In the genomic region with DNA sequence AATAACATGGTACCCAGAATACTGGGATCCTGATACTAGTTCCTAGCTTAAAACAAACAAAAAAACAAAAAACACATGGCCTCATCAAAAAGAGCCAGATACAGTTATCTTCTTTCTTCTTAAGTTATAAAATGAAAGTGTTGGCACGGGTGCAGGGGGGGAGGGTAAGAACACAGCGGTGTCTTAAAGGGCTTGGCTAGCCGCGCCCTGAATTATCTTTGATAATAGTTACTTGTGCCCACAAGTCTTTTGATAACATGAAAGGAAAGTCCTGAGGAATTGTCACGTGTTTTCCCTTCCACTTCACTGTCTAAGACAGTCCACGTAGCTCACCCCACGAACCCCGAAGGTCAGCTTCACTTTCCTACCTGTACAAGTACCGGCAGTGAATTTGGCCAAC, we compare ENCODE assay signal across 27 mouse cellular contexts. TPM values are rescaled to one million over a fixed set of nuclear protein-coding genes. Genes with fewer than 3 reads are reported as not detected.
A peak's percentile ranks its signal among the peaks of the same experiment; 100 is the strongest.
DNase-seq lines count a peak whose midpoint lies in the region; ATAC-seq and TF ChIP-seq lines count a peak whose summit lies in the region.
"Had no signal": no experiment of that assay in that cellular context is flagged by ENCODE, and none has a peak within 500 bp of the region (broad histone marks: within the 10 kb centered on the region; RNA-seq: fewer than 3 reads in every experiment).

No protein-coding gene starts in this region.

- no peaks in the 10 kb centered on the region for H3K36me3 ChIP-seq in liver, postnatal 0 days (replicated peaks; ENCODE audit: insufficient read depth, low read length)
- H3K36me3 ChIP-seq in liver, embryonic 13.5 days = no peaks in the 10 kb centered on the region
- H3K36me3 ChIP-seq in forebrain, embryonic 10.5 days (replicated peaks) = no peaks in the 10 kb centered on the region
- H3K36me3 ChIP-seq in heart, adult 2 months (ENCODE audit: control insufficient read depth, insufficient read depth, low read length) = no peaks in the 10 kb centered on the region
- H3K36me3 ChIP-seq: embryonic facial prominence, embryonic 15.5 days; forebrain, embryonic 12.5 days; heart, embryonic 12.5 days; hindbrain, embryonic 10.5 days had no signal

- H3K9me3 ChIP-seq in liver, postnatal 0 days (ENCODE audit: low read length) = no peaks in the 10 kb centered on the region
- H3K9me3 ChIP-seq in liver, embryonic 13.5 days (replicated peaks) = no peaks in the 10 kb centered on the region
- no peaks in the 10 kb centered on the region for H3K9me3 ChIP-seq in forebrain, embryonic 10.5 days
- H3K9me3 ChIP-seq: embryonic facial prominence, embryonic 15.5 days; forebrain, embryonic 12.5 days; heart, embryonic 12.5 days; hindbrain, embryonic 10.5 days had no signal

- TF ChIP-seq EP300 in liver, postnatal 0 days (IDR thresholded peaks at IDR 0.05; ENCODE audit: low read depth) = no peak
- no peak for TF ChIP-seq EP300 in heart, adult 2 months (IDR thresholded peaks at IDR 0.05; ENCODE audit: insufficient read depth, low read depth, low read length)

- no peak overlapping the region for H3K4me3 ChIP-seq in liver, postnatal 0 days (ENCODE audit: low read depth, low read length)
- H3K4me3 ChIP-seq in liver, embryonic 13.5 days (replicated peaks) = no peak overlapping the region
- no peak overlapping the region for H3K4me3 ChIP-seq in forebrain, embryonic 10.5 days
- no peak overlapping the region for H3K4me3 ChIP-seq in heart, adult 2 months
- H3K4me3 ChIP-seq in gastrocnemius, adult 2 months = no peak overlapping the region
- H3K4me3 ChIP-seq: embryonic facial prominence, embryonic 15.5 days; erythroblast, embryonic 14.5 days; forebrain, embryonic 12.5 days; heart, embryonic 12.5 days; hindbrain, embryonic 10.5 days had no signal

- no peak overlapping the region for H3K4me2 ChIP-seq in liver, postnatal 0 days (ENCODE audit: low read depth, low read length)
- peak overlapping the region; percentile 5; the same call in 1 of the 2 replicates for H3K4me2 ChIP-seq in liver, embryonic 13.5 days
- H3K4me2 ChIP-seq: embryonic facial prominence, embryonic 15.5 days; forebrain, embryonic 12.5 days; heart, embryonic 12.5 days; hindbrain, embryonic 14.5 days had no signal

- WGBS in liver, postnatal 0 days (ENCODE audit: insufficient replicate concordance) = 65% methylated on average over 9 of the region's 9 CpGs
- 49% methylated on average over 9 of the region's 9 CpGs for WGBS in liver, embryonic 13.5 days (ENCODE audit: insufficient replicate concordance)
- WGBS in forebrain, embryonic 10.5 days = 95% methylated on average over 9 of the region's 9 CpGs
- 71% methylated on average over 9 of the region's 9 CpGs for WGBS in heart, adult 2 months

- no peak for ATAC-seq in liver, postnatal 0 days
- peak; percentile 51; the same call in 1 of the 2 replicates for ATAC-seq in liver, embryonic 13.5 days (ENCODE audit: low read depth)
- ATAC-seq in megakaryocyte-erythroid progenitor cell, adult 5-6 weeks (replicated peaks; ENCODE audit: low FRiP score, low TSS enrichment, poor library complexity, severe bottlenecking) = peak; percentile 70
- ATAC-seq: CD4-positive, CD25-positive, alpha-beta regulatory T cell, adult 4 months; forebrain, embryonic 16.5 days had no signal

- no peaks in the 10 kb centered on the region for H3K79me2 ChIP-seq in heart, adult 2 months (replicated peaks; ENCODE audit: control insufficient read depth, insufficient read depth, low read length)

- H3K27me3 ChIP-seq in liver, postnatal 0 days (ENCODE audit: insufficient read depth, low read length) = no peaks in the 10 kb centered on the region
- no peaks in the 10 kb centered on the region for H3K27me3 ChIP-seq in liver, embryonic 13.5 days
- peaks cover 31% of the 10 kb centered on the region; the same call in 1 of the 2 replicates for H3K27me3 ChIP-seq in forebrain, embryonic 10.5 days (ENCODE audit: poor library complexity, severe bottlenecking)
- H3K27me3 ChIP-seq in heart, adult 2 months (ENCODE audit: control insufficient read depth, insufficient read depth, low read length) = no peaks in the 10 kb centered on the region
- H3K27me3 ChIP-seq: embryonic facial prominence, embryonic 15.5 days; heart, embryonic 12.5 days had no signal

- H3K4me1 ChIP-seq in liver, postnatal 0 days (ENCODE audit: insufficient read depth) = peaks cover 4% of the 10 kb centered on the region; the same call in 1 of the 2 replicates
- peaks cover 11% of the 10 kb centered on the region for H3K4me1 ChIP-seq in liver, embryonic 13.5 days (replicated peaks)
- peaks cover 28% of the 10 kb centered on the region for H3K4me1 ChIP-seq in forebrain, embryonic 10.5 days
- H3K4me1 ChIP-seq in heart, adult 2 months (ENCODE audit: control insufficient read depth, insufficient read depth, low read length) = no peaks in the 10 kb centered on the region
- H3K4me1 ChIP-seq: embryonic facial prominence, embryonic 15.5 days; hindbrain, embryonic 10.5 days had no signal

- DNase-seq in liver = peak; percentile 8
- no peak for DNase-seq in liver, postnatal 0 days
- DNase-seq in liver, embryonic 13.5 days = no peak
- no peak for DNase-seq in forebrain, embryonic 10.5 days (ENCODE audit: extremely low spot score, low spot score)
- no peak for DNase-seq in heart, adult 2 months
- no peak for DNase-seq in gastrocnemius, adult 2 months
- DNase-seq: adrenal gland, adult 2 months; adrenal gland, postnatal 25 days; B cell, adult 2 months; cerebellum, adult 18-20 months; cerebellum, adult 9-11 months; cerebellum, postnatal 36 days; gastrocnemius, postnatal 14 days had no signal

- TF ChIP-seq CTCF in liver, postnatal 0 days (IDR thresholded peaks at IDR 0.05; ENCODE audit: low read depth) = no peak
- TF ChIP-seq CTCF in heart, adult 2 months (IDR thresholded peaks at IDR 0.05) = no peak
- no peak for TF ChIP-seq CTCF in gastrocnemius, adult 2 months (IDR thresholded peaks at IDR 0.05)

- TF ChIP-seq POLR2A in heart, adult 2 months (IDR thresholded peaks at IDR 0.05; ENCODE audit: insufficient read depth, low read depth, low read length) = no peak

- no peak overlapping the region for H3K27ac ChIP-seq in liver, postnatal 0 days (ENCODE audit: low read depth)
- H3K27ac ChIP-seq in liver, embryonic 13.5 days = no peak overlapping the region
- no peak overlapping the region for H3K27ac ChIP-seq in forebrain, embryonic 10.5 days
- H3K27ac ChIP-seq in heart, adult 2 months = no peak overlapping the region
- no peak overlapping the region for H3K27ac ChIP-seq in gastrocnemius, adult 2 months
- H3K27ac ChIP-seq: embryonic facial prominence, embryonic 15.5 days; forebrain, embryonic 12.5 days; hindbrain, embryonic 10.5 days; hindbrain, embryonic 14.5 days had no signal

- no peak overlapping the region for H3K9ac ChIP-seq in liver, postnatal 0 days (replicated peaks)
- no peak overlapping the region for H3K9ac ChIP-seq in liver, embryonic 13.5 days
- H3K9ac ChIP-seq in heart, adult 2 months (ENCODE audit: low read depth, low read length) = no peak overlapping the region
- H3K9ac ChIP-seq: embryonic facial prominence, embryonic 15.5 days; forebrain, embryonic 12.5 days; heart, embryonic 12.5 days; hindbrain, embryonic 14.5 days had no signal

- intact Hi-C loops in heart, adult 2 months (cut with DNase I) = no loop called here
- intact Hi-C loops in gastrocnemius, adult 2 months (cut with DNase I) = no loop called here

RNA-seq across cellular contexts. Expression of gene Tmem247, which starts 40.2 kb away (rescaled TPM):
- polyA plus RNA-seq in liver, postnatal 0 days (2015; fragmentation: Nextera tagmentation; extraction: Ambion mirVana) = not detected in 2 replicates
- polyA plus RNA-seq in liver, embryonic 13.5 days (2015; fragmentation: Nextera tagmentation; extraction: Ambion mirVana) = not detected in 2 replicates
- not detected in 2 replicates for total RNA-seq in megakaryocyte-erythroid progenitor cell, adult 5-6 weeks (2014; fragmentation: Nextera tagmentation)
- total RNA-seq in megakaryocyte-erythroid progenitor cell, adult 5-6 weeks (2017) = not detected in 2 replicates
- polyA plus RNA-seq in forebrain, embryonic 10.5 days (2016; fragmentation: Nextera tagmentation; extraction: Ambion mirVana) = not detected in 2 replicates
- not detected for total RNA-seq in heart, adult 2 months (2021)
- polyA plus RNA-seq in heart, adult 2 months (2012; rRNA removed) = 0.26 TPM in 1 of 2 replicates, not detected in the other
- not detected for total RNA-seq in gastrocnemius, adult 2 months (2021)
- total RNA-seq: adrenal gland, adult 2 months; adrenal gland, postnatal 25 days; gastrocnemius, postnatal 14 days; heart, adult 8-10 months; heart, postnatal 25 days had no signal
- polyA plus RNA-seq: adrenal gland, adult 2 months; CD4-positive, CD25-positive, alpha-beta regulatory T cell, adult 4 months; embryonic facial prominence, embryonic 11.5 days; embryonic facial prominence, embryonic 15.5 days; erythroblast, embryonic 14.5 days; forebrain, embryonic 12.5 days; forebrain, embryonic 16.5 days; frontal cortex, adult 2 months; heart, embryonic 12.5 days; heart, embryonic 16.5 days; hindbrain, embryonic 10.5 days; hindbrain, embryonic 14.5 days had no signal
